Mouse (Mus musculus): Measurements from ENCODE around the gene Skint9. TPM values are rescaled to one million over a fixed set of nuclear protein-coding genes. Genes with fewer than 3 reads are reported as not detected.
"Not testable (repeated sequence)": the region's sequence is repeated elsewhere in the genome, so short reads cannot be mapped to it uniquely, and the experiment has no call there.

Skint9 gene
- total RNA-seq (2022), result not detected

- DNase-seq (ENCODE audit: low spot score in 2 of 2), result no peak
These were observed at the start of gene Skint9 for GRCm38 (mm10) chr4:112433885-112434284. Gene Skint9 (minus strand): TSS chr4:112433985.

DNA sequence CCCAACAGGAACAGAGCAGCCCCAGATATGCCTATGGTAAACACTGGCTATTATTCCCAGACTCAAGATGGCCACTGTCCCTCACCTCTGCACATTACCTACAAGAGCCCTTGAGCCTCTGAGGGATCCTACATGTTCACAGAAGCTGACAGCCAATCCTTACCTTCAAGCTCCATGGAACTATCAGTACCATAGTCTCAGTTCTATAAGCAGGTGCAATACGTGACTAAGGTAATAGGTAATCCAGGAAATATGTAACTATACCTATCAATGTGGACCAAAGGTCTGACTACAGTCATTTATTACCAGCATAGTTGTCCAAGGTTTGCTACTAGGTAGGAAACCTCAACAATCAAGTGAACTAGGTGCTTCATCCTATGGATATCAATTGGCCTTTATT lies 1.1 kb downstream of the Skint9 start:
- DNase-seq (ENCODE audit: low spot score in 2 of 2), result no peak

- DNase-seq (ENCODE audit: low spot score in 2 of 2), result no peak
These were observed 1.6 kb downstream of the Skint9 start for GRCm38 (mm10) chr4:112432223-112432622.

- DNase-seq (ENCODE audit: low spot score in 2 of 2), result not testable (repeated sequence)
These were observed 84.7 kb downstream of the Skint9 start for GRCm38 (mm10) chr4:112349111-112349510.

Other genes with a start within 250 kb of the Skint9 start
- gene Skint3, start 201.7 kb downstream of the Skint9 start, total RNA-seq (2022), result not detected
- gene Skint2, start 123.2 kb upstream of the Skint9 start, total RNA-seq (2022), result not detected

All from layer of hippocampus, adult 8-10 months (tissue).